Mouse (Mus musculus): ENCODE data around the gene Sec22b. TPM values are rescaled to one million over a fixed set of nuclear protein-coding genes. Genes with fewer than 3 reads are reported as not detected.

Gene Sec22b
- polyA plus RNA-seq, 1 experiment from 2014 or later: 158 TPM

DNA sequence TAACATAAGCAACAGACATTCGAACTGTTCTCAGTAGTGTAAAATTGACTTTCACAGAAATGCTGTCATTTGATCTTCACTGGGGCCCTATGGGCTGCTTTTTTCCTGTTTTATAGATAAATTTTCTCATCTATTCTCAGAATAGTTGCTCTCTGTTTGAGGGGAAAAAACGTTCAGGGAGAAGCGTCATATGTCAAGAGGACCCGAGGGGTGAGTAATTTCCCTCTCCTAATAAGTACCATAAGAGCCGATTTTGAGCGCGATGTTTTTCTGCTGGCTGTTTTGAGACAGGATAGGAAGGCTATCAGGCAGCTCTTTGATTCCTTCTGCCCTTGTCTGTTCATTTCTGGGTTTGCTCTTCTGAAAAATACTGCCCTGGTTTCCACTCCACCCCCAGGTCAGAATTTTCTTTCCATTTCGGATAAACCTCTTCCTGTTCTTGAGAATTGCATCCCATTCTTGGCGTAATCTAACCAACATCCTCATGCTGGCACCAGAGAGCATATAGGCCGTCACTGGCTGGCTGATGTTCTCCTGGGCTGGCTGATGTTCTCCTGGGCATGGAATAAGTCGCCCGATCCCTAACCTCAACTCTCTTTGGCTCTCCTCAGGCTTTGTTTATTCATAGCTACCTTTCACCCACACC is 29.3 kb downstream of the Sec22b start:
- Histone ChIP-seq H3K4me3 (ENCODE audit: low read depth, low read length) (no peak overlapping the region), H3K9me3 (ENCODE audit: low read depth, low read length) (no peaks in the 10 kb centered on the region), H3K4me1 (ENCODE audit: insufficient read depth) (peaks cover 27% of the 10 kb centered on the region), H3K9ac (no peak overlapping the region), H3K27me3 (ENCODE audit: insufficient read depth, low read length) (no peaks in the 10 kb centered on the region), H3K27ac (ENCODE audit: low read depth) (no peak overlapping the region), H3K4me2 (no peak overlapping the region; the same call in 1 of the 2 replicates), H3K36me3 (ENCODE audit: insufficient read depth) (no peaks in the 10 kb centered on the region)
- DNase-seq: peak; percentile 56
- peak; percentile 53 for TF ChIP-seq CTCF (IDR thresholded peaks at IDR 0.05; ENCODE audit: low read depth)
- ATAC-seq (ENCODE audit: insufficient read depth): no peak
- WGBS: 25% methylated on average over 12 of the region's 12 CpGs

DNA sequence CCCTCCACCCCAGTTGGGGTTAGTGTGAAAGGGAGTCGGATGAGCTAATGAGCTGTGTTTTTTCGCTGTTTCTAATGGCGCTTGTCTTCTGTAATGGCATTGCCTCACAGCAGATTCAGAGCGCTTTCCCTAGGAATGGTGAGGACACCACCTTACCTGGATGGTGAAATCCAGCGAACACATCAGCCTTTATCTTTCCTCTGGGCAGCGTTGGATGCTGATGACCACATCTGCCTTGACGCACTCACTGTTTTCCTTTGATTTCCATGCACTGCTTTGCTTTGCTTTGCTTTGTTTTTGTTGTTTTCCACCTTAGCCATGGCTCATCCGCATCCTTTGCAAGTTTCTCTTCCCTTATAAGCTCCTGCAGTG is 29.8 kb downstream of the Sec22b start:
- DNase-seq: no peak
- no peak for ATAC-seq (ENCODE audit: insufficient read depth)
- no peak overlapping the region for H3K9ac ChIP-seq
- no peaks in the 10 kb centered on the region for H3K9me3 ChIP-seq (ENCODE audit: low read depth, low read length)
- TF ChIP-seq CTCF (IDR thresholded peaks at IDR 0.05; ENCODE audit: low read depth): no peak
- no peaks in the 10 kb centered on the region for H3K27me3 ChIP-seq (ENCODE audit: insufficient read depth, low read length)
- no peaks in the 10 kb centered on the region for H3K36me3 ChIP-seq (ENCODE audit: insufficient read depth)
- no peak overlapping the region for H3K4me3 ChIP-seq (ENCODE audit: low read depth, low read length)
- no peak overlapping the region for H3K27ac ChIP-seq (ENCODE audit: low read depth)
- peaks cover 27% of the 10 kb centered on the region for H3K4me1 ChIP-seq (ENCODE audit: insufficient read depth)
- H3K4me2 ChIP-seq: no peak overlapping the region; the same call in 1 of the 2 replicates
- WGBS: 68% methylated on average over 8 of the region's 8 CpGs

DNA sequence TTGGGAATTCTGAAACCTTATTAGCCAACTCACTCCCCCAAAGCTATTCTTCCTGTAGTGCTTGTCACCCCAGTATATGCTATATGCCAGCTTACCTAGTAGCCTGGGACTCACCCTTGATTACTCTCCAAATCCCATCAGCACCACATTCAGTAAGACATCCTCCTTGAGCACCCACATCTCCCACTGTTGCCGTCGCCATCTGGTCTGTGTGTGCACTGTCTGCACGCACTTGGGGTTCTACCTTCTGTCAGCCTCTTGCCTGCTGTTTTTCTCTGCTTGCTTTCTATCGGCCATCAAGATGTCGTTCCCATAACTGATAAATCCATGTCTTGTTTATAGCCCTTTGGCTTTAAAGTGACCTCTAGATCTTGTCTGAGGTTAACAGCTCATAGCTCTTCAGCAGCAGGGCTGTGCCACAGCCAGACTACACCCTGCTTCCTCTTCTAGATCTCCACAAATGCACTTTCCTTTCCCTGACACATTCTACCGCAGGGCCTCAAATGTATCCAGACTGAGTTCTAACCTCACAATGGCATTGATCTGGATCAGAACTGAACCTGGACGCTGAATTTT is 30.4 kb downstream of the Sec22b start:
- H3K4me3 ChIP-seq (ENCODE audit: low read depth, low read length): no peak overlapping the region
- DNase-seq (no peak), ATAC-seq (ENCODE audit: insufficient read depth) (no peak)
- no peaks in the 10 kb centered on the region for H3K36me3 ChIP-seq (ENCODE audit: insufficient read depth)
- H3K27ac ChIP-seq (ENCODE audit: low read depth): no peak overlapping the region
- no peaks in the 10 kb centered on the region for H3K27me3 ChIP-seq (ENCODE audit: insufficient read depth, low read length)
- no peaks in the 10 kb centered on the region for H3K9me3 ChIP-seq (ENCODE audit: low read depth, low read length)
- H3K4me2 ChIP-seq: no peak overlapping the region; the same call in 1 of the 2 replicates
- 49% methylated on average over 7 of the region's 7 CpGs for WGBS
- TF ChIP-seq CTCF (IDR thresholded peaks at IDR 0.05; ENCODE audit: low read depth): no peak
- H3K9ac ChIP-seq: no peak overlapping the region
- H3K4me1 ChIP-seq (ENCODE audit: insufficient read depth): peaks cover 27% of the 10 kb centered on the region

DNA sequence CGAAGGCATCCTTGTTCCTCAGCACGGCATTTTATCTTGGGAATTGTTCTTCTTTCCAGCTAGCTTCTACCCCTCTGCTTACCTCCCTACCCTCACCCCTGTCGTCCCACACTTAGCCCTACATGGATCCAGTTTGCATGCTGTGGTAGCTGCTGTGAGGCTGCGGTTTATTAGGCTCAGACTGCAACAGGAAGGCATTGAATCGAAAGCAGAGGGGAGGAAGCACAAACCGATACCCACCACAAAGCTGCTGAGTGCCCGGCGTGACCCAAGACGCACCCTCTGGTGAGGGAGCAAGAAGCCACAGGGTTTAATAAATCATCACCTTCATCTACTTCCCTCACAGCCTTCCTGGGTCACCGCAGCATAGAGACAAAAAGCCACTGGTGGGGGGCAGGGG is 31.1 kb downstream of the Sec22b start:
- Histone ChIP-seq H3K27ac (ENCODE audit: low read depth) (no peak overlapping the region), H3K4me3 (ENCODE audit: low read depth, low read length) (no peak overlapping the region), H3K27me3 (ENCODE audit: insufficient read depth, low read length) (no peaks in the 10 kb centered on the region), H3K9me3 (ENCODE audit: low read depth, low read length) (no peaks in the 10 kb centered on the region), H3K4me2 (peak overlapping the region; percentile 43), H3K4me1 (ENCODE audit: insufficient read depth) (peaks cover 27% of the 10 kb centered on the region), H3K36me3 (ENCODE audit: insufficient read depth) (no peaks in the 10 kb centered on the region), H3K9ac (peak overlapping the region; percentile 26; the same call in 1 of the 2 replicates)
- ATAC-seq (ENCODE audit: insufficient read depth) (no peak), DNase-seq (no peak)
- TF ChIP-seq CTCF (IDR thresholded peaks at IDR 0.05; ENCODE audit: low read depth): no peak
- WGBS: 13% methylated on average over 10 of the region's 10 CpGs

DNA sequence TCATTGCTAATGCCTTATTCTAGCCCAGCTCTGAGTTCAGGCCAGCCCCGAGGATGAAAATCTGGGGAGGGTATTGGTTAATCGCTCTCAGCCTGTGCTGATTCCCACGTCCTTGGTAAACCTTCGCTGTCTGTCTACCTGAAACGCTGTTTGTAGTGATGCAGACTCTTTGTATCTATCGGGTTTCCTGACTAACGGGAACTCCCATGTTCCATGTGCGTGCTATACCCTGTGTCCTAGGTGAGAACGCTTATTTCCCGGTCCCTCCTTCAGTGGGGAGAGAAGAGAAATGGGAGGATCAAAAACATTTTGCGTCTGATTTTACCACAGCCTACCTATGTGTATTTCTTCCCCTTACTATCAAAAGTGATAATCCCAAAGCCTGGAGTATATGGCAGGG is 31.8 kb downstream of the Sec22b start:
- Histone ChIP-seq H3K4me3 (ENCODE audit: low read depth, low read length) (no peak overlapping the region), H3K27ac (ENCODE audit: low read depth) (no peak overlapping the region), H3K4me1 (ENCODE audit: insufficient read depth) (peaks cover 30% of the 10 kb centered on the region), H3K36me3 (ENCODE audit: insufficient read depth) (no peaks in the 10 kb centered on the region), H3K9me3 (ENCODE audit: low read depth, low read length) (no peaks in the 10 kb centered on the region), H3K9ac (no peak overlapping the region; the same call in 1 of the 2 replicates), H3K4me2 (no peak overlapping the region; the same call in 1 of the 2 replicates), H3K27me3 (ENCODE audit: insufficient read depth, low read length) (no peaks in the 10 kb centered on the region)
- ATAC-seq (ENCODE audit: insufficient read depth): no peak
- no peak for DNase-seq
- TF ChIP-seq CTCF (IDR thresholded peaks at IDR 0.05; ENCODE audit: low read depth): no peak
- 44% methylated on average over 11 of the region's 11 CpGs for WGBS

DNA sequence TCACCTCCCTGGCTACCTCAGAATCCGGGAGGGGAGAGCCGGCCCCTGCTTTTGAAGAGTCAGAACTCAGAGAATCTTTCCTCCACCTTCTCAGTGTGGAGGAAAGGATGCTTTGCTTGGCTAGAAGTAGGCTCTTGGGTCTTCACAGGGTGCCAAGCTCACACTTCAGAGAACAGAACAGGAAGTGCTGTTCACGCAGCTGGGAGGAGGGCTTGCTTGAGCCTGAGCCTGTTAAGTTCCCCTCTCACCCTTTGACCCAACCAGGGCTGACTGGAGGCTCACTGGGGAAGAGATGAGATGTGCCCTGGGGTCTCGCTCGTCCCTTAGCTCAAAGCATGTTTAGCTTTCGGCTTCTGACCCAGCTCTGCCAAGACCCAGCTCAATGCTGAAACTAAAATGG is 32.3 kb downstream of the Sec22b start:
- H3K4me2 ChIP-seq: no peak overlapping the region
- WGBS: 38% methylated on average over 6 of the region's 6 CpGs
- H3K4me3 ChIP-seq (ENCODE audit: low read depth, low read length): no peak overlapping the region
- H3K27ac ChIP-seq (ENCODE audit: low read depth): no peak overlapping the region
- DNase-seq: no peak
- no peaks in the 10 kb centered on the region for H3K36me3 ChIP-seq (ENCODE audit: insufficient read depth)
- H3K9ac ChIP-seq: no peak overlapping the region; the same call in 1 of the 2 replicates
- no peaks in the 10 kb centered on the region for H3K27me3 ChIP-seq (ENCODE audit: insufficient read depth, low read length)
- H3K4me1 ChIP-seq (ENCODE audit: insufficient read depth): peaks cover 30% of the 10 kb centered on the region
- ATAC-seq (ENCODE audit: insufficient read depth): no peak
- no peaks in the 10 kb centered on the region for H3K9me3 ChIP-seq (ENCODE audit: low read depth, low read length)
- no peak for TF ChIP-seq CTCF (IDR thresholded peaks at IDR 0.05; ENCODE audit: low read depth)

DNA sequence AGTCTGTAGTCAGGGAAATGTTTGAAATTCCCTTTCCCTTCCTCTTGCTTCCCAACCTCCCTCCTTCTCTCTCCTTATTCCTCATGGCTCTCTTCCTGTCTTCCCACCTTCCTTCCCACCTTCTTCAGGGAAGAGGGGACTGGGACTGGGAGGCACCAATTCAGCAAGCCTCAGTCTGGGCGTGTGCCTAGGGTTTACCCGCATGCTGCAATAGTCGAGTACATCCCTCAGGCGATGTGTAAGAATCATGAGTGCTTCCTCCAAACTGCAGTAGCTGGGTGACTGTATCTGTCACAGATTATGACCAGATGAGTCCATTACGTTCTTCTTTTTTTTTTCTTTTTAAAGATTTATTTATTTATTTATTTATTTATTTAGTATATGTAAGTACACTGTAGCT is 32.8 kb downstream of the Sec22b start:
- Histone ChIP-seq H3K27me3 (ENCODE audit: insufficient read depth, low read length) (no peaks in the 10 kb centered on the region), H3K4me3 (ENCODE audit: low read depth, low read length) (no peak overlapping the region), H3K4me2 (no peak overlapping the region), H3K4me1 (ENCODE audit: insufficient read depth) (peaks cover 30% of the 10 kb centered on the region), H3K9ac (no peak overlapping the region), H3K9me3 (ENCODE audit: low read depth, low read length) (no peaks in the 10 kb centered on the region), H3K27ac (ENCODE audit: low read depth) (no peak overlapping the region), H3K36me3 (ENCODE audit: insufficient read depth) (no peaks in the 10 kb centered on the region)
- DNase-seq (no peak), ATAC-seq (ENCODE audit: insufficient read depth) (no peak)
- 82% methylated on average over 5 of the region's 5 CpGs for WGBS
- no peak for TF ChIP-seq CTCF (IDR thresholded peaks at IDR 0.05; ENCODE audit: low read depth)

Data from lung, embryonic 14.5 days (tissue).